Mouse (Mus musculus): Measurements from ENCODE around the gene Selenoi. TPM values are rescaled to one million over a fixed set of nuclear protein-coding genes. Genes with fewer than 3 reads are reported as not detected.
A peak's percentile ranks its signal among the peaks of the same experiment; 100 is the strongest.

The Selenoi gene
- polyA plus RNA-seq, 1 experiment from 2014 or later: 22.9 TPM

GRCm38 (mm10) chr5:30222681-30223080 is 9.7 kb upstream of the Selenoi start:
- 96% methylated on average over 8 of the region's 8 CpGs for WGBS (ENCODE audit: insufficient replicate concordance)
- Histone ChIP-seq H3K4me3 (ENCODE audit: low read depth, low read length) (no peak overlapping the region), H3K36me3 (ENCODE audit: control insufficient read depth, insufficient read depth, low read length) (no peaks in the 10 kb centered on the region), H3K4me1 (ENCODE audit: control insufficient read depth, insufficient read depth, low read length) (no peaks in the 10 kb centered on the region), H3K9me3 (replicated peaks; ENCODE audit: control insufficient read depth, low read length) (no peaks in the 10 kb centered on the region), H3K9ac (ENCODE audit: low read depth, low read length) (no peak overlapping the region), H3K27ac (ENCODE audit: low read depth, low read length) (no peak overlapping the region), H3K27me3 (ENCODE audit: control insufficient read depth, insufficient read depth, low read length) (no peaks in the 10 kb centered on the region), H3K4me2 (no peak overlapping the region)
- no peak for ATAC-seq (replicated peaks; ENCODE audit: insufficient number of reproducible peaks, low FRiP score, low TSS enrichment)

DNA sequence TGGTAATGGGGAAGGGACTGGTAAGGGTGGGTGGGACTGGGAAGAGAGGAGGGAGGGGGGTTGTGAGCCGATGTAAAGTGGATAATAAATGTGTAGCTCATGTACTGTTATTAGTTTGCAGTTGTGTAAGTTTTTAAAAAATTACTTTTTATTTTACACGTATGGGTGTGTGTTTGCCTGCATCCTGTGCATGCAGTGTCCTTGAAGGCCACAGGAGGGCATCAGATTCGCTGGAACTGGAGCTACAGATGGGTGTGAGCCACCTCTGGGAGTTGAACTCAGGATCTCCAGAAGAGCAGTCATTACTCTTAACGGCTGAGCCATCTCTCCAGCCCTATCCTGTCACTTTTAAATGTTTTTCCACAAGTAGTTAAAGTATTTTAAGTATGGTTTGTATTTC is 1.5 kb upstream of the Selenoi start:
- 77% methylated on average over 4 of the region's 4 CpGs for WGBS (ENCODE audit: insufficient replicate concordance)
- ATAC-seq (replicated peaks; ENCODE audit: insufficient number of reproducible peaks, low FRiP score, low TSS enrichment): no peak
- no peaks in the 10 kb centered on the region for H3K9me3 ChIP-seq (replicated peaks; ENCODE audit: control insufficient read depth, low read length)

DNA sequence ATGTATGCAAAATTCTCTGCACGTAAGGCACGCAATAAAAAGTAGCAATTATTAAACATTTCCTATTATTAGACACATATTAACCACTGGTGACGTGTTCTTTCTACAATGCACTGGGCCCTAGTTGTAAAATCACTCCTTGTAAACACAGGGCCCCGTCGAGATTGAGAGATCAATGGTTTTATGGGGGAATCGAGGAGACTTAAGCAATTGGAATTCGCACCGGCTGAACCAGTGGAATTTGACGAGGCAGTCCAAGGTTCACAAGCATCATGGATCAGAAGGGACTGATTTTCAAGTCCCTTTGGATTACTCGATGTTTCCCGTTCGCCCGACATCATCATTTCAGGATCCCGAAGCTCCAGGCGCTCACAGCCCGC is 500 bp upstream of the Selenoi start:
- ATAC-seq (replicated peaks; ENCODE audit: insufficient number of reproducible peaks, low FRiP score, low TSS enrichment): no peak
- Histone ChIP-seq H3K27me3 (ENCODE audit: control insufficient read depth, insufficient read depth, low read length) (no peaks in the 10 kb centered on the region), H3K4me2 (peak overlapping the region; percentile 69), H3K36me3 (ENCODE audit: control insufficient read depth, insufficient read depth, low read length) (no peaks in the 10 kb centered on the region), H3K27ac (ENCODE audit: low read depth, low read length) (peak overlapping the region; percentile 66), H3K9me3 (replicated peaks; ENCODE audit: control insufficient read depth, low read length) (no peaks in the 10 kb centered on the region), H3K4me3 (ENCODE audit: low read depth, low read length) (peak overlapping the region; percentile 71), H3K4me1 (ENCODE audit: control insufficient read depth, insufficient read depth, low read length) (peaks cover 13% of the 10 kb centered on the region; the same call in 1 of the 2 replicates), H3K9ac (ENCODE audit: low read depth, low read length) (peak overlapping the region; percentile 80)
- WGBS (ENCODE audit: insufficient replicate concordance): 61% methylated on average over 16 of the region's 16 CpGs

More for the DNA sequence above, 1.5 kb upstream of the Selenoi start:
- Histone ChIP-seq H3K9ac (ENCODE audit: low read depth, low read length) (no peak overlapping the region), H3K27me3 (ENCODE audit: control insufficient read depth, insufficient read depth, low read length) (no peaks in the 10 kb centered on the region), H3K4me2 (no peak overlapping the region), H3K4me1 (ENCODE audit: control insufficient read depth, insufficient read depth, low read length) (peaks cover 13% of the 10 kb centered on the region; the same call in 1 of the 2 replicates), H3K36me3 (ENCODE audit: control insufficient read depth, insufficient read depth, low read length) (no peaks in the 10 kb centered on the region), H3K4me3 (ENCODE audit: low read depth, low read length) (no peak overlapping the region), H3K27ac (ENCODE audit: low read depth, low read length) (no peak overlapping the region)

DNA sequence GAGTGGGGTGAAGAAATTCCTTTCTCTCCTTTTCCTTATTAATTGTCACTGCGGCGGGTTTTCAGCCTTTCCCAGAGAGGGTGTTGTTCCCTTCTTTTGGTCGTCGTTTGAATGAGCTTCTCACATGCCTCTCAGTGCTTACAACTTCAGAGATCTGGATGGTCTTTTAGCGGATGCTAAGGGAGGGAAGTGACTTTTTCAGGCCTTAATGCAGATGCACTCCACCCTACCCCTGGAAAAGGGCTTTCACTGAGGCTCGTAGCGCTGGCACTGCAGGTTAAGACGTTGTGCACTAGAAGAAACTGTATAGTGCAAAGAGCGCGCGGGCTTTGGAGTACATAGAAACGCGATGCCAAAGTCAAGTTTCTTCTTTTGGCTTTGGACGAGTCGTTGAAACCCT is 661 bp downstream of the Selenoi start:
- H3K4me3 ChIP-seq (ENCODE audit: low read depth, low read length): peak overlapping the region; percentile 71
- peak overlapping the region; percentile 78 for H3K9ac ChIP-seq (ENCODE audit: low read depth, low read length)
- H3K36me3 ChIP-seq (ENCODE audit: control insufficient read depth, insufficient read depth, low read length): no peaks in the 10 kb centered on the region
- ATAC-seq (replicated peaks; ENCODE audit: insufficient number of reproducible peaks, low FRiP score, low TSS enrichment): 0 out of 2 replicates have a peak, but pooled peaks have one; percentile 12
- peak overlapping the region; percentile 87 for H3K27ac ChIP-seq (ENCODE audit: low read depth, low read length)
- H3K9me3 ChIP-seq (replicated peaks; ENCODE audit: control insufficient read depth, low read length): no peaks in the 10 kb centered on the region
- peak overlapping the region; percentile 69 for H3K4me2 ChIP-seq
- H3K4me1 ChIP-seq (ENCODE audit: control insufficient read depth, insufficient read depth, low read length): peaks cover 13% of the 10 kb centered on the region; the same call in 1 of the 2 replicates
- H3K27me3 ChIP-seq (ENCODE audit: control insufficient read depth, insufficient read depth, low read length): no peaks in the 10 kb centered on the region
- WGBS (ENCODE audit: insufficient replicate concordance): 4% methylated on average over 15 of the region's 15 CpGs

DNA sequence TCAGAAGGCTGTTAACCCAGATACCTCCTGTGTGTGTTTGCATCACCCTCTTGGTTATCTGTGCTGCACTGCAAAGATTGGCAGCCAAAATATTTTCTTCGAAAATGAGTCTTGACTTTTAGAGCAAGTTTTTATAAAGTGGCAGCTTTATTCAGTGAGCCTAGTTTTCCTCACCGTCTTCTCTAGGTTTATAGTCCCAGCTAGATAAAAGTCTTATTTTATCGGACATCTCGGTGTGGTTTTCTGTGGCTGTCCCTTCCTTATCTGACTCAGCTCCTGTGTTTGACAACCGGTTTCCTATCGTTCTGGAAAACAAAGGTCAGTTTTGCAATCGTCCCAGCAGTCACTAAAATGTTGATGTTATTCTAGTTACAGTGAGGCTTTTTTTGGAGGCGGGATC is 1.6 kb downstream of the Selenoi start:
- ATAC-seq (replicated peaks; ENCODE audit: insufficient number of reproducible peaks, low FRiP score, low TSS enrichment): no peak
- whole genome bisulfite sequencing (ENCODE audit: insufficient replicate concordance): 28% methylated on average over 8 of the region's 8 CpGs
- H3K9ac ChIP-seq (ENCODE audit: low read depth, low read length): peak overlapping the region; percentile 78
- no peak overlapping the region for H3K27ac ChIP-seq (ENCODE audit: low read depth, low read length)
- H3K4me2 ChIP-seq: peak overlapping the region; percentile 69
- peak overlapping the region; percentile 71 for H3K4me3 ChIP-seq (ENCODE audit: low read depth, low read length)
- H3K4me1 ChIP-seq (ENCODE audit: control insufficient read depth, insufficient read depth, low read length): peaks cover 13% of the 10 kb centered on the region; the same call in 1 of the 2 replicates
- H3K36me3 ChIP-seq (ENCODE audit: control insufficient read depth, insufficient read depth, low read length): no peaks in the 10 kb centered on the region; the same call in 1 of the 2 replicates
- H3K9me3 ChIP-seq (replicated peaks; ENCODE audit: control insufficient read depth, low read length): no peaks in the 10 kb centered on the region
- H3K27me3 ChIP-seq (ENCODE audit: control insufficient read depth, insufficient read depth, low read length): no peaks in the 10 kb centered on the region

- Histone ChIP-seq H3K27me3 (ENCODE audit: control insufficient read depth, insufficient read depth, low read length) (no peaks in the 10 kb centered on the region), H3K9me3 (replicated peaks; ENCODE audit: control insufficient read depth, low read length) (no peaks in the 10 kb centered on the region), H3K36me3 (ENCODE audit: control insufficient read depth, insufficient read depth, low read length) (no peaks in the 10 kb centered on the region; the same call in 1 of the 2 replicates), H3K4me1 (ENCODE audit: control insufficient read depth, insufficient read depth, low read length) (peaks cover 13% of the 10 kb centered on the region; the same call in 1 of the 2 replicates), H3K27ac (ENCODE audit: low read depth, low read length) (no peak overlapping the region), H3K9ac (ENCODE audit: low read depth, low read length) (no peak overlapping the region), H3K4me2 (no peak overlapping the region), H3K4me3 (ENCODE audit: low read depth, low read length) (no peak overlapping the region)
- 91% methylated on average over 2 of the region's 2 CpGs for WGBS (ENCODE audit: insufficient replicate concordance)
- ATAC-seq (replicated peaks; ENCODE audit: insufficient number of reproducible peaks, low FRiP score, low TSS enrichment): no peak
Observed at GRCm38 (mm10) chr5:30235641-30236126, 3.3 kb downstream of the Selenoi start.

DNA sequence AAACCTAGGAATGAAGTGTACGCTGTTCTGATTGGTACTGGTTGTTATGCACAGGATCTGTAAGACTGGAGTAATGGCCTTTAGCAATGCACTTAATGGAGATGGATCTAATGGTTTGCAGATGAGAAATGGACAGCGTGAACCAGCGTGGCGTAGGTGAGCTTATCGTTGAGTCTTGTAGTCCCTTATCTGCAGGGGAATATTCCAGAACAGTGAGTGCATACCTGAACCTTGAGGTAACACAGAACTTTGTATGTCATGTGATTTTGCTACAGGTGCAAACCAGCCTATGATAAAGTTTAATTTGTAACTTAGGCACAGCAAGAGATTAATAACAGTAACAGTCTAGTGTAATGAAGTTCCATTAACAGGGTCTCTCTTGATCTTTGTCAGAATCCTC is 6.2 kb downstream of the Selenoi start:
- no peak overlapping the region for H3K9ac ChIP-seq (ENCODE audit: low read depth, low read length)
- no peak overlapping the region for H3K4me2 ChIP-seq
- no peak for ATAC-seq (replicated peaks; ENCODE audit: insufficient number of reproducible peaks, low FRiP score, low TSS enrichment)
- H3K9me3 ChIP-seq (replicated peaks; ENCODE audit: control insufficient read depth, low read length): no peaks in the 10 kb centered on the region
- H3K27me3 ChIP-seq (ENCODE audit: control insufficient read depth, insufficient read depth, low read length): no peaks in the 10 kb centered on the region
- H3K27ac ChIP-seq (ENCODE audit: low read depth, low read length): no peak overlapping the region
- H3K4me1 ChIP-seq (ENCODE audit: control insufficient read depth, insufficient read depth, low read length): peaks cover 22% of the 10 kb centered on the region
- WGBS (ENCODE audit: insufficient replicate concordance): 95% methylated on average over 5 of the region's 5 CpGs
- H3K4me3 ChIP-seq (ENCODE audit: low read depth, low read length): no peak overlapping the region
- H3K36me3 ChIP-seq (ENCODE audit: control insufficient read depth, insufficient read depth, low read length): no peaks in the 10 kb centered on the region; the same call in 1 of the 2 replicates

DNA sequence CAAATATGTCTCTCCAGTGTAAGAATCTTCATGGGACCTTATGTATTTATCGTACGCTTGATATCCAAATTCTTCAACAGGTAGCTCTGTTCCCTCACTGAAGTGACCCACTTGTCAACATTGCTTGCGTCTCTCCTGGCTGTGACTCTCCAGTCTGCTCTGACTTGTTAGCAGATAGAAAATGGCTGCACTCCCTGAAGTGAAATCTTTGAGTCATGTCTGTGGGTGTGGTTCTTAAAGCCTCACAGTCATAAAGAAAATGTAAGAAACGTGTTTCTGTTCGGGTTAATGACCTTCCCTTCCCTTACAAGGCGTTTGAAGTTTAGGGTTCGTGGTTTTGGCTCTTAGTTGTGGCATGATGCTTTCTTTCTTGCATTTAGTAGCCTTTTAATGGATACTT is 8.2 kb downstream of the Selenoi start:
- Histone ChIP-seq H3K9ac (ENCODE audit: low read depth, low read length) (no peak overlapping the region), H3K4me1 (ENCODE audit: control insufficient read depth, insufficient read depth, low read length) (peaks cover 32% of the 10 kb centered on the region), H3K4me3 (ENCODE audit: low read depth, low read length) (no peak overlapping the region), H3K36me3 (ENCODE audit: control insufficient read depth, insufficient read depth, low read length) (no peaks in the 10 kb centered on the region; the same call in 1 of the 2 replicates), H3K4me2 (no peak overlapping the region), H3K27me3 (ENCODE audit: control insufficient read depth, insufficient read depth, low read length) (no peaks in the 10 kb centered on the region), H3K9me3 (replicated peaks; ENCODE audit: control insufficient read depth, low read length) (no peaks in the 10 kb centered on the region), H3K27ac (ENCODE audit: low read depth, low read length) (no peak overlapping the region)
- 85% methylated on average over 7 of the region's 7 CpGs for WGBS (ENCODE audit: insufficient replicate concordance)
- no peak for ATAC-seq (replicated peaks; ENCODE audit: insufficient number of reproducible peaks, low FRiP score, low TSS enrichment)

- ATAC-seq (replicated peaks; ENCODE audit: insufficient number of reproducible peaks, low FRiP score, low TSS enrichment): 0 out of 2 replicates have a peak, but pooled peaks have one; percentile 10
- Histone ChIP-seq H3K9me3 (replicated peaks; ENCODE audit: control insufficient read depth, low read length) (no peaks in the 10 kb centered on the region), H3K36me3 (ENCODE audit: control insufficient read depth, insufficient read depth, low read length) (no peaks in the 10 kb centered on the region; the same call in 1 of the 2 replicates), H3K27me3 (ENCODE audit: control insufficient read depth, insufficient read depth, low read length) (no peaks in the 10 kb centered on the region), H3K27ac (ENCODE audit: low read depth, low read length) (peak overlapping the region; percentile 1; the same call in 1 of the 2 replicates), H3K4me2 (no peak overlapping the region), H3K4me3 (ENCODE audit: low read depth, low read length) (no peak overlapping the region), H3K9ac (ENCODE audit: low read depth, low read length) (no peak overlapping the region), H3K4me1 (ENCODE audit: control insufficient read depth, insufficient read depth, low read length) (peaks cover 32% of the 10 kb centered on the region)
- 28% methylated on average over 1 of the region's 1 CpGs for WGBS (ENCODE audit: insufficient replicate concordance)
Observed at GRCm38 (mm10) chr5:30242410-30242809, 10.0 kb downstream of the Selenoi start.
